Mouse (Mus musculus) spleen, adult 10 weeks (tissue): Measurements from ENCODE around the gene Nap1l2. TPM values are rescaled to one million over a fixed set of nuclear protein-coding genes. Genes with fewer than 3 reads are reported as not detected.

Experiments used
- polyA plus RNA-seq: library from polyadenylated mRNA; stranded (reverse); fragments of 350-450 nt; fragmentation: Illumina TruSeq; extraction: RNeasy Lipid Tissue Mini Kit (QIAGEN cat#74804); gene quantifications from one replicate; pipeline ENCODE4 v1.2.3, GENCODE M21; 2015; ENCODE audit warnings: low replicate concordance; ENCODE audit not compliant: insufficient read depth

Gene Nap1l2
- polyA plus RNA-seq, result 0.08 TPM

DNA sequence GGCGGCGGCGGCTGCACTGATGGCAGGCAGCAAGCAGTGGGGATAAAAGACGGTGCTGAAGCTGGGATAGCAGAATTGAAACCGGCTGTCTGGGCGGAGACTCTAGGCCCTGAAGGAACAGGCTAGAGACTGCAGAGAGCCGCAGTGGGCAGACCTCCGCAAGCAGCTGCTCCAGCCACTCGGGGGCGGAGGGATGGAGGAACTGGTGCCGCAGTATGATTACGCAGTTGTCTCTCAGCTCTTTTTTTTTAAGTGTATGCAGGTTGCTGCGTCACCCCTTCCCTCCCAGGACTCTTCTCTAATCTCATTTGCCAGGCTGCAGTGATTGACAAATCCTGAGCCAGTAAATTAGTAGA lies at the start of gene Nap1l2:
TSS of gene Nap1l2 (minus strand) at position 210 of the 356 bp plus-strand sequence.

Other genes with a start within 250 kb of the Nap1l2 start
- not detected for gene Cdx4, start 134.8 kb upstream of the Nap1l2 start, polyA plus RNA-seq
- 2.8 TPM for gene Chic1, start 169.8 kb upstream of the Nap1l2 start, polyA plus RNA-seq
- gene Tsx, start 227.8 kb upstream of the Nap1l2 start, polyA plus RNA-seq, result not detected
- not detected for gene Gm26992, start 235.4 kb upstream of the Nap1l2 start, polyA plus RNA-seq